Mouse (Mus musculus) regulatory T cell (primary cell): ENCODE data around the gene Vta1.

Source experiments
- in situ Hi-C: fragments of 300-600 bp; cut with MboI, MseI; formaldehyde crosslinking; loops from one replicate; pipeline ENCODE4 v1.15.1; 2025; ENCODE audit warnings: high pct_unique_total_duplicates

Vta1 gene

DNA sequence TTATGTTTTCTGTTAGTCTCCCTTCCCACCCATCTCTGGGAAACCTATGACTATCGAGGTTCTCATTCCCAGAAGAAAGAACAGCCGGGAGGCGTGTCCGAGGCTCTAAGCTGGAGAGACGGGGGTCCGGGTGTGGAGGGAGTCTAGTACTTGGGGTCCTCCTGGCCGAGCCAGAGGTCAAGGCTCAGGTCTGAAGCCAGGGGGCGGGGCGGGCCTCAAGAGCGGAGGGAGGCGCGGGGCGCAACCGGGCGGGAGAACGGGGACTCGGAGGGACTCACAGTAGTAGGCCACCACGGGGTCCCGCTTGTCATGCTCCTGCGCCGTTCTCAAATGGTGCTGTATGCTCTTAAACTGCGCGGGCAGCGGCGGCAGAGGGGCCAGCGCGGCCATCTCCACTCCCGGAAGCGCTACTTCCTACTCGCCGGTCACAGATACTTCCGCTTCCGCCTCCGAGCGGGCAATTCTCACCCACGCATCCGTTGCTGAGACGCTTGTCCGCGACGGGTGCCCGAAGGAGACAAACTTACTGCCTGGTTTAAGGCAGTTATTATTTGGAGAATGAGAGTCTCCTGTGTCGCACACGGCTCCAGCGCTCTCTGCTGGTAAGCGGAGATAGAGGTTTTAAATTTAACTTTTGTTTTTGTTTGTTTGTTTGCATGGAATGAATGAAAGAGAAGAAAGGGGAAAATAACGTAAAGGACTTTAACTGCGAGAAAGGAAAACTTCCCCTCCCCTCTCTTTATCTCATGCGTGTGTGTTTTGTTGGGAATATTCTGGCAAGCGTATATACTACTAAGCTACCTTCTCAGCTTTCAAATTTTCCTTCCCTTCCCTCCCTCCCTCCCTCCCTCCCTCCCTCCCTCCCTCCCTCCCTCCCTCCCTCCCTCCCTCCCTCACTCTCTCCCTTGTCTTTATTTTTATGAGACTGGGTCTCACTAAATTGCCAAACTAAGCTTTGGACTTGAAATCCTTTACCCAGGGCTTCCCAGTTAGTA is at the start of gene Vta1, which contains the start of gene Nmbr:
TSS of gene Vta1 (minus strand) at position 489 of the 995 bp plus-strand sequence.
TSS of gene Nmbr (plus strand) at position 520 of the 995 bp plus-strand sequence.
- in situ Hi-C loops: loop anchor here (10.0 kb wide), 1 partner anchor 261 kb away; no protein-coding TSS in a partner anchor

DNA sequence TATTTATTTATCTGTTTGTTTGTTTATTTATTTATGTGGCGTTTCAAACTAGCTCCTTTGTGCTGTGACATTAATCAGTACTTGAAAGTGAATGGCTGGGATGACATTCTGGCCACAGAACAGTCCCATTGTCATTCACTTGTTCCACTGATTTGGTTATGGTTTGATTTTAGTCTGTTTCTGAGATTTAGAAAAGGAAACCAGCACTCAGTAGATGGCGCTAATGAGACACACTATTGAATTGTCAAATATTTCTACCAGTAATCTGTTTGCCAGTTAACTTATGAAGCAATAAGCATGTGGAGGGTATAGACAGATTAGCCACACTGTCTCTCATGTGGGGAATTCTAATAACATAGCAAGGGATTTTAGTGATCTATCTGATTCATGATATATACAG is 28.9 kb upstream of the Vta1 start:
- in situ Hi-C loops: no loop called here

DNA sequence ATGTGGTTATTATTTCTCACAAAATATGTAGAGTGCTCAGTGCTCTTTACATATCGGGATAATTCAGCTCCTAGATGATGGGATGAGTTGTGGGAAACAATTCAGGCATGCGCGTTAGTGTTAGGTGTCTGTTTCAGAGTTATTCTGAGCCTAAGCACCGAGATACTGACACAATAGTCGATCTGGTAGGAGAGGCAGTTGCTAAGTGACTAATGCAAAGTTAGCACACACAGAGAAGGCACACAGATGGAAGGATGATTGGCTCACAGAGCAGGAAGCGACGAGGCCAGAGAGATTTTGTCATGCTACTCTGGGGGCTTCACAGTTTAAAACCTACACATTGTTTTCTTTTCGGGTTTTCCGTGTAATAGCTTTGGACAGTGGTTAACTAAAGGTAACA is 20.3 kb upstream of the Vta1 start:
- in situ Hi-C loops: no loop called here

DNA sequence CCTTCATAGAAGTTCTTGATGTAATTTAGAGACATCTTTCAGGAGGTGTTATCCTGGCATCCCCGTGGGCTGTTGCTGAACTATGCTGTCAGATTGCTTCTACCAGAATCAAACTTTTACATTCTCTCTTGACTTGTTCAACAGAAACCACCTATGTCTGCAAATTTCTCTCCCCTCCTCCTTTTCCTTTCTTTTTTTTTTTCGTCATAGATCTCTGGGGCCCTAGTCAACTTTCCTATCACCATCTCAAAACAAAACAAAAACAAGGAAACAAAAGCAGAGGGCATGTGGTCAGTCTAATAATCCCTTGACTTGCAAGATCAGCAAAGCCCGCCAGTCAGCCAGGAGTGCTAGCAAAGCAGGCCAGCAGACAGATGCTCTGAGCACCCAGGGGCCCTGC is 12.8 kb upstream of the Vta1 start, which contains the start of gene Gje1:
TSS of gene Gje1 (minus strand) at position 101 of the 400 bp plus-strand sequence.
- in situ Hi-C loops: no loop called here

DNA sequence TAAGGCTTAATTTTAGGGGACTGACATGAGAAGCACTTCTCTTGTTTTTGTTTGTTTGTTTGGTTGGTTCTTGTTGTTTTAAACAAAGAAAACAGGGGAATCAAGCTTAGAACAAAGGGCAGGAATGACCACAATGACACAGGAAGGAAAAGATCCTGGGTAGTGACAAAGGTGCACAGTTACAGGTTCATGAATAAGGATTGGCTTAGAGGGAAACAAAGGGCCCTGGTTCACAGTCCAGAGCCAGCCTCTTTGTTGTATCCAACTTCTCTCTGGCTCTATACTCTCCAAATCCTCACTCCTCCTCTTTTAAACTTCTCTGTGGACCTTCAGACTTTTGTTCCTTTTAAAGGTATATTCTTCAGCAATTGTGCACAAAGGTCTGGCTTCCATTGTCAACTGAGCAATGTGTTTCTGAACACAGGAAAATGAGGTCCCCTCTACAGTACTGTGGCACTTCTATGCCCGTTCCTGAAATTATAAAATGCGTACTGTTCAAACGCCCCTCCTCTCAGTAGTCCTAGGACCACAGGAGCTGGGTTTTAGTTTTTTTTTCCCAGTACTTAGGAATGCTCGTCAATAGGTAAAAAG is 1.4 kb downstream of the Vta1 start:
- in situ Hi-C loops: loop anchor here (10.0 kb wide), 1 partner anchor 259 kb away; no protein-coding TSS in a partner anchor

DNA sequence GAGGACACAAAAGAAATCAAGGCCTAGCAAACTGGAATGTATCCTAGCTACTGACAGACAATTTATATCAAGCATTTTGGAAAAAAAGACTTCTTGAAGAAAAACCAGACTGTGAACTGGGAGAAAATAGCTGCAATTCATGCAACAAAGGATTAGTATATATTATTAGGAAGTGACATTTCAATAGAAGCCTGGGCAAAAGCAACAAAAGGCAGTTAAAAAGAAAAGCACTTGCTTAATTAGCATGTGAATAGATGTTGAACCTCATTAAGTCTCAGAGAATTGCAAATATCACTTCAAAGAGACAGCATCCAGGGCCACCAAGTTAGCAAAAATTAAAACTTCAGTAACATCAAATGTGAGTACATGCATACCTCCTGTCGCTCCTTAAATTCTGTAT is 2.1 kb downstream of the Vta1 start:
- in situ Hi-C loops: loop anchor here (10.0 kb wide), 1 partner anchor 258 kb away; no protein-coding TSS in a partner anchor

DNA sequence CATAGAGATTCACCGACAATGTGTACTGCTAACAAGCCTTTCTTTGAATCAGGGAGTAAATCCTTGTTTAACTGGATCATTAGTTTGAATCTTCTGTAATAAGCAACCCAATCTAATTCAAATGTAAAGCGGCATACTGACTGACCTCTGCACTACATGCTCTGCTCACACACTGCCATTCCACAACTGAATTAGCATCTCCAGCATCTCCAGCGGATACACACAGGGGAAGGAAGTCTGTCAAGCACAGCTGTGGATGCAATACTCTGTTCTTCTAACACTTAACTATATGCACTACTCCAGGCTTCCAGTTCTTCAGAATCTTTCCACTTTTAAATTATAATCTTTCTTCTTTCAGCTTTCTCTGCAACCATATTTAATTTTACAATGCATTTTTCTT is 15.0 kb downstream of the Vta1 start:
- in situ Hi-C loops: no loop called here

DNA sequence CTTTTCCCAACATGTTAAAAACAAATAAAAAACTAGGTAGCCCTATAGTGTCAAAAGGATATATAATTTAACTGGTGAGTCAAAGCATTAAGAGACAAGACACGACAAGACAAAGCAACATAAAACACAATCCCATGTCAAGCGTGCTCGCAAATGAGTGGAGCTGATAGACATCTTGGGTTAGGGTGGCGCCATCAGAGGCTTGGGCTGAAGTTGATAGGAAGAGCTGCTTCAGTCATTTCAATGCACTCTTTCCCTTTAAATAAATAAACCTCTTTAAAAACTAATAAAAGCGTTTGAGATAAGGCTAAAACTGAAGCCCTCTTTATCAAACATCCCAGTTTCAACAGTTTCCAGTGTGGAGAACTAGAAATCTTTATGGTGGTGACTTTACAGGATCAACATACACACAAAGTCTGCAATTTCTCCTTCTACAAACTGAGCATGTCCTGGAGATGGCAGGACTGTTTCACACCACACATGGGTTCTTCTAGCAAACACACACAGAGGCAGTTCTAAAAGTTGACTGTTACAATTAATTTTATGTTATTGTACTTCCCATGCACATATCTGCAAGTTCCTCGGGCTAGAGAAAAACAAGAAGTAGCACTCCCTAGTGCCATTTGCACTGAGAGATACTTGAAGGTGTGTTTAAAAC is 16.4 kb downstream of the Vta1 start:
- in situ Hi-C loops: no loop called here

DNA sequence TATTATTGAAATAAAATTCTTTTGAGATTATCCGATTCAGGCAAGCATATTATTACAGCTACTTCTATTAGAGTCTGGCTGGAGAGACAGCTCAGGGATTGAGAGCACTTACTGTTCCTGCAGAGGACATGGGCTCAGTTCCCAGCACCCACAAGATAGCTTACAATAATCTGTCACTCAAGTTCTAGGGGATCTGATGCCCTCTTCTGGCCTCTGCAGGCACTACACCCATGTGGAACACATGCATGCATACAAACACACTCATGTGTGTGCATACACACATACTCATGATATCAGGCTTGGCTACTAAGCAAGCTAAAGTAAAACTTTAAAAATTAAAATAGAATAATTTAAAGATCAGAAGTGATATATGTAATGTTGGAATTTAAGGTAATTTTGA is 19.7 kb downstream of the Vta1 start:
- in situ Hi-C loops: no loop called here

DNA sequence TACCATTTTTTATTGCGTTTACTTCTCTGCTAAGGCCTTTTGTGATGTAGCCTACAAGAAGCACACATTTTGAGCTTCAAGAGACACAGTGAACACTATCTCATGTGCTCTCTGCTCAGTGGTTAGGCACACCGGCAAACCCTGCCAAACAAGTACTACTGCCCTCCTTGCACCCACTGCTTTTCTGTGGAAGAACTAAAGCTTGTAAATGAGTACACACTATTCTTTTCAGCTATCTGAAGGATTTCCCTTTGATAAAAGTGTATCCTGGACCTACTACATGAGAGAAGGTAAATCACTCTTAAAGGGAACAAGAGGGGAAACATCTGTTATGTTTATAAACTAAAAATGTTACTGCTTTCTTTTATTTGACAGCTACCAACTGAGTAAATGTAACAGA is 39.2 kb downstream of the Vta1 start:
- in situ Hi-C loops: no loop called here

DNA sequence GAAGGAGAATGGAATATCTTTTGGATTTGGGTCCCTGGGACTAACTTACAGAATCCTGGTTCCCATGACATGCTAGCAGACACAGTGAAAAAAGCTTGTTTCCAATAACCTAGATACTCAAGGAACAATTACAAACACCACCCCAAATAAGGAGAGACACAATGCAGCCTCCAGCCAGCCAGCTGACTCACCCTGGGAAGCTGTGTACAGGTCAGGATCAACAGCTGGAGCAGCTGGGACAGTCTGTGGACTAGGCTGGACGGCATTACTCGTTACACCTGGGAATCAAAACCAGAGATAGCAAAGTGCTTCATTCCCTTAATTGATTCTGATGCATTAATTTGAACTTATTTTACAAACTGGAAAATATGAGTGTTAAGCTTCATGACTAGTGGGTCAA is 44.5 kb downstream of the Vta1 start:
- in situ Hi-C loops: no loop called here

DNA sequence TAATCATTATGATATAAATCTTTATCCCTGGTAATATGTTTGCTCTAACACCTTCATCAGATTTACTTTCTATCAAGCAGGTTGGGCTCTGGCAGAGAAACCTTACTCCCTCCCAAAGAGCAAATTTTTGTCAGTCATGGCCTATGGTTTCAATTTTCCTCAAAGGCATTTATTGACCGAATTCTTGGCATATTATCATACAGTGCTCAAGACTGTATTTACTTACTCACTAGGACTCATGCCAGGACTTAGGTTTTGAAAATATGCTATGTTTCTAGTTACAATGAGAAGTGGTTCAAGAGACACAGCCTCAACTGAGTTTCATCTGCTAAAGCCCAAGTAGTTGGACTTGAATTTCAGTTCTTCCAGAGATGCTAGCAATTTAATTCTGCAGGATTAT is 65.7 kb downstream of the Vta1 start:
- in situ Hi-C loops: no loop called here

DNA sequence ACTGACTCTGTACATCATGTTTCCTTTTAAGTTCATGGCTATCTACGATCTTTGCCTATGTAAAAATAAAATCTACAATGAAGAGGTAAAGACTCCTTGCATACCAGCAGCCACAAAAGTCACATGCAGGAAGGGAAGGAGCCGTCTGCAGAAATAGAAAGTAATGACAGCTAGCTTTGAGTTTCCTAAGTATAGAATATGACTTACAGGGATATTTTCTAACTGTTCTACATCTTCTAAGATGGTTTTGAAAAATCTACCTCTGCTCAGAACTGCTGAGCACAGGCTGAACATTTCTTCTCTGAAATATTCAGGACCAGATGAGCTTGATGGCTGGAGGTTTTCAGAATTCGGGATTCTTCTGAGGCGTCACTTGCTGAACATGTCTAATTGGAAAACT is 66.3 kb downstream of the Vta1 start:
- in situ Hi-C loops: no loop called here

DNA sequence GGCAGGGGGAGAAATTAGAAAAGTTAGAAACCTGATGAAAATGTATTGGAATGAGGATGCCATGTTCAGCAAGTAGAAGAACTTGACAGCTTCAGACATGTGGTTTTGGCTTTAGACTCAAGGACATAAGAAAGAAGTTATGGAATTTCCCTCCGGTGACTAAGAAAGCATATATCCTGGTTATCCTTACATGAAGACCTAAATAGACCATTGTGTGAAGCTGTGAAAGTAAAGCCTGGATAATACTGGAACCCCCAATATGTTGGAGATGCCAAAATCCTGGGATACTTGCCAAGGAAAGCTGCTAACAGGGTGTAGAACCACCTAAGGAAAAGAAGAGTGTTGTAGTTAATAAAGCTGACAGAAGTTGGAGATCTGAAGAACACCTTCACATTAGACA is 79.7 kb downstream of the Vta1 start:
- in situ Hi-C loops: no loop called here

DNA sequence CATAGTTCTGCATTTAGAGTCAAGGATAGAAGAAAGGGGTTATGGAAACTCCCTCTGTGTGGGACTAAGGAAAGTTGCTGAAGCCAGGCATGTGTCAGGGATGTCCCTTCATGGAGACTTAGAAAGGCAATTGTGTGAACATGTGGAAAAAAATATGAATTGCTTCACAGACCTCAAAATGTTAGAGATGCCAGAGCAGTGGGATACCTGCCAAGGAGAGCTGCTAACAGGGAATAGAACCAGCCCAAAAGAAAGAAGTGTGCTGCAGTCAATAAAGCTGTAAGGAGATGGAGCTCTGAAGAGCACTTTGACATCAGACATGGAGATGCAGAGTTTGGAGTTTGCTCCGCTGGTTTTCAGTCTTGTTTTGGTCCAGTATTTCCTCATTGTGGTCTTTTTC is 86.2 kb downstream of the Vta1 start:
- in situ Hi-C loops: no loop called here

DNA sequence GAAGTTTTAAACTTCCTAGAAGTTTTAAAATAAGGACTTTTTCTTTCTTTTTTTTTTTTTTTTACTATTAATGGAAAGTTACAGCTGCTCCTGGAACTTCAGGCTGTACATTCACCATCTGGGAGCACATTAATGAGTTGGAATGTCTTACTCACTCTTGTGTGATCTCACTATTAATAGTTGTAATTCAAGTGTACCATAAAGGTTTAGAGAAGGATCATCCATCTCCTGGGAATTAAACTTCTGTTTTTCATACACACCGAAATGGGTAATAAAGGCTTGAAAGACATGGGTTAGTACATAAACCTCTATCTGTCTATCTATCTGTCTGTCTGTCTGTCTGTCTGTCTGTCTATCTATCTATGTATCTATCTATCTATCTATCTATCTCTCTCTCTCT is 87.1 kb downstream of the Vta1 start:
- in situ Hi-C loops: no loop called here

DNA sequence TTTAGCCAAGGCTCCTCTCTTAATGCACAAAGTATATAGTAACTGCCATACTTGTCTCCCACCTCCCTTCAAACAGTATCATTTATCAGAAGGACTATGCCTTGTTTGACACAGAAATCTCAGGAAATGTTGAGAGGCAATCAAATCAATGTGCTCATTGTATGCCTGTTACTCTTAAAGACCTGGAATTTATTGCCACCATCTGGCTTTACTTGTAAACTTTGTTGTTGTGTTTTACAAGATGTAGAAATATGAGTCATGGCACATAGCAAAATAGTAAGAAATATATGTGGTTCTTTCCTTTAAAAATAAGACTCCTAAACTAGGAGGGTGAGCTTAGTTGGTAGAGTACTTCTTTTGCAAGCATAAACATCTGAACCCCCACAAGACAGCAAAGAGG is 89.9 kb downstream of the Vta1 start:
- in situ Hi-C loops: no loop called here

DNA sequence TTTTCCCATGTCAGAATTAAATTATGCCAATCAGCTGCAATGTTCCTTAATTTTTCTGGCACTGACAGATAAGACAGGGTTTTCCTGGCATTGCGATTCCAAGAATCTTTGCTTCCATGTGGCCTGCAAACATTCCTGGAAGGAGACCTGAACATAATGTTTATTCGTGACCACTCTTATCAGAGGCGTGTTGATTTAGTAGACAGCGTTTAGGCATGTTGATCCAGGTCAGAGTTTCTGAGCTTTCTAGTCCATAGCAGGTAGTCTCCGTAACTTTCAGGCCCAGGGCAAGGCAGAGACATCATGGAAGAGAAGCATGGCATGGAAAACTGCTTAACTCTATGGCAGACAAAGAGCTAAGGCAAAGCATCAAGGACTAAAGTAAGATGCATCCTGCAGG is 97.8 kb downstream of the Vta1 start:
- in situ Hi-C loops: no loop called here
